Mouse (Mus musculus): ENCODE measurements at regions not wholly inside any gene's neighbourhood (a gene's known extent, or its start where the extent isn't known, plus 50 kb on each side); places are given as distances from the start of the nearest gene placed in this dataset.
A peak's percentile ranks its signal among the peaks of the same experiment; 100 is the strongest.
"Not testable (repeated sequence)": the region's sequence is repeated elsewhere in the genome, so short reads cannot be mapped to it uniquely, and the experiment has no call there.

- no peak for DNase-seq
Measured at GRCm38 (mm10) chr5:26586108-26586507, 230.9 kb upstream of the Dpp6 start.

DNA sequence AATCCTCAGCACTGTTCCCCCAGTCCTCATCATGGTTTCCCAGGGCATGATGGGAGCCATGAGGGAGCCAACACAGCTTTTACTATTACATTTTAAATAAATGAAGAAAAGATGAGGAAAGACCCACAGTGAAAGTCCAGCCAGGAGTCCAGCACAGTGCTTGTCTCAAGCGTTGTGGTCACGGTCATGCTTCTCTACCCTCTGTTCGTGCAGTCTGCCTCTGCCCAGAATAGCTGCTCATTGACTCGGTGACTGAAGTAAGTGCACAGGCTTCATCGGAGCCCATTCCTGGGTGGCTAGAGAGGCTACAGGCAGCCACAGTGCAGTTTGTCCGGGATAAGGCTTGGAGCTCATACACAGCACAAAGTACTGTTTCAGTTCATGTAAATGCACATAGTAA is 226.1 kb upstream of the Dpp6 start:
- no peak for DNase-seq

DNA sequence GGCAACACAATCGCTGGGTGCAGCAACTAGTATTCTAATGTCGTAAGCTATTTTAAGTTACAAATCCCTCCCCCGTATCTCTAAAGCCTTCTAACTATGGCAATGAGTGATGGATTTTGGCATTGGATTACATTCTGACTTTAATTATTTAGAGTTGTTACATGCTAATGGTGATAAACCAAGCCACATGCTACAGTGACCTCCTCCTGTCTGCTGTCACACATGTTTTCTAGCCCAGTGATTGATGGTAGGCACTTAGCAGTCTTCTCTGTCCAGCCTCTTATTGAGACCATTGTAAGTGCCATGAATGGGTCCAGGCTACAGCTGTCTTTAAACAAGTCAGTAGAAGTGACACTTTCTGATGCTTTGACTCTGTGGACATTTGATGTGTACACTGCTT is 224.7 kb upstream of the Dpp6 start:
- no peak for DNase-seq

GRCm38 (mm10) chr5:26597991-26598390 is 219.0 kb upstream of the Dpp6 start:
- DNase-seq: no peak

DNA sequence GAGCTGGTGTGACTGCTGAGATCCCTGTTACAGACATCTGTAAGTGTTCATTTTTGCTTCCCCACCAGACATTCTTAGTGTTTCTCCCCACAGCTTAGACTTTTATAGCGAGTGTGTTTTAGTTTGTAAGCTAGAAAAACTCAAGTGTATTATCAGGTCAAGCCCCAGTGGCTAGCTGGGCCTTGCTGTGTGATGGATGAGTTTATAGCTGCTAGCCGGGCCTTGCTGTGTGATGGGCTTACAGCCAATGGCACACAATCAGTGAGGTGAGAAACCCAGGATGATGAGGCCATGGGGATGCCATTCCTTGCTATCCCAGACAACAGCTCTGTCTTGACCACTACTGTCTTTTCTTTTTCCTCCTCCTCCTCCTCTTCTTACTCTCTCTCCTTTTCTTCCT is 197.7 kb upstream of the Dpp6 start:
- DNase-seq: no peak

DNA sequence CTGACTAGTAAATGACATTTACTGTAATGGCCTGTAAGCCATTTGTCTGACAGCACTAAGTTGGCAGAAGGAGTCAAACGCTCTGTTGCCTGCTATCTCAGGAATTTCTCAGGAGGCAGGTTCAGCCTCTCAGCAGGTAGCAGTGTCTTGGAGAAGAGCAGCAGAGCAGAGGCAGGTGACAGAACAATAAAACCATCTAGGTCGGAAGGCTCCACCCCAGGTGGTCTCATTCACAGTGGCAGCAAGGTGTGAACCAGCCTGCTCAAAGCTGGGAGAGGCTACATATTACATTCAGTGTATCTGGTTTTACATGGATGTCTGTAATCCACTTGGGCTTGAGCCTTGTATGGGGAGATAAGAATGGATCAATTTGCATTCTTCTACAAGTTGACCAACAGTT is 194.9 kb upstream of the Dpp6 start:
- no peak for DNase-seq

DNA sequence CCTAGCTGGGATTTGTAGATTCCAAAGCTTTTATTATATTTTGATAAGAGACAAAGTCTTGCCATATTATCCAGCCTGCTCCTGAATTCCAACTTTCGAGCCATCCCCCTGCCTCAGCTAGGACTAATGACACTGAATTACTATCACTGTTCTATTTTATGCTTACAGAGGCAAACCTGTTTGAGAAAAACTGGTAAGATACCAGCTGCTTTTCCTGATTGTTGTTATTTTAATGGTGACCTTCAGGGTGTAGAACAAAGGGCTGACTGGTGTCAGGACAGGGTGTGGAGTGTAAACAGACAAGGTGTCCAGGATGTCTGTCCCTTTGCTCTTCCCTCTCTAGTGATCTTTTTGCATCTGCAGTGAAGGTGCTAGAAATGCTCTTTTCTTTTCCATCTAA is 145.5 kb upstream of the Dpp6 start:
- no peak for DNase-seq

- DNase-seq: no peak
Measured at GRCm38 (mm10) chr5:26689775-26690174, 127.2 kb upstream of the Dpp6 start.

- DNase-seq: no peak
Measured at GRCm38 (mm10) chr5:26691121-26691520, 125.9 kb upstream of the Dpp6 start.

DNA sequence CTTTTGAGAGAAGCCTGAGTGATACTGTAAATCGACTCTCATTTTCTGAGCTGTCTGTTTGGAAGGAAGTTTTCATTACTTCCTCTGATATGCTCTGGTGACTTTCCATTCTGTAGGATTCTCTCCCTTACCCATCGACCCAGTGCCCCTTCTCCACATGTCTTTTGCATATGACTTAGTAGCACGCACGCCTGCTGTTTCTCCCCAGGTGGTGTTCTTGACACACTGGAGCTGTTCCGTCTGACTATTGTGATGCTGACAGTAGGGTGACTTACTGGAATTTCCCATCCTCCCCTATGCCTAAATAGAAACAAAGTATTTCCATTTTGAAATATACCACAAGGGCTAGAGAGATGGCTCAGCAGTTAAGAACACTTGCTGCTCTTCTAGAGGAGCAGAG is 125.0 kb upstream of the Dpp6 start:
- no peak for DNase-seq

- not testable (repeated sequence) for DNase-seq
Measured at GRCm38 (mm10) chr5:26703621-26704020, 113.4 kb upstream of the Dpp6 start.

GRCm38 (mm10) chr5:26707661-26708060 is 109.3 kb upstream of the Dpp6 start:
- DNase-seq: peak; percentile 33

DNA sequence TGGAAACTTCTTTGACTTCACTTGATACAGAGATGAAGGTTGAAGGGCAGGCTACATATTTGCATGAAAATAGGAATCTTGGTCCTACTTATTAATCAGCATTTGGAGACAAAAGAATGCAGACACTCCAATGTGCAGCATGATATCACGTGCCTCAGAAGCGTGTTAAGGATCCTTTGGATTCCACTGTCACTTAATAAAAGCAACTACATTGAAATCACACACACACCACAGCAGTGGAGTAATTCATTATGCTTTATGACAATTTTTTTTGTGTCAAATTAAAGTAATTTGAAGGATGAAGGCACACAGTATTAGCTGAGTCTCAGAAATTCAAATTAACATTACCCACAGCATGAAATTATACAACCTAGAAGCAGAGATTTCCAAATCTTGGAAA is 92.5 kb upstream of the Dpp6 start:
- DNase-seq: no peak

DNA sequence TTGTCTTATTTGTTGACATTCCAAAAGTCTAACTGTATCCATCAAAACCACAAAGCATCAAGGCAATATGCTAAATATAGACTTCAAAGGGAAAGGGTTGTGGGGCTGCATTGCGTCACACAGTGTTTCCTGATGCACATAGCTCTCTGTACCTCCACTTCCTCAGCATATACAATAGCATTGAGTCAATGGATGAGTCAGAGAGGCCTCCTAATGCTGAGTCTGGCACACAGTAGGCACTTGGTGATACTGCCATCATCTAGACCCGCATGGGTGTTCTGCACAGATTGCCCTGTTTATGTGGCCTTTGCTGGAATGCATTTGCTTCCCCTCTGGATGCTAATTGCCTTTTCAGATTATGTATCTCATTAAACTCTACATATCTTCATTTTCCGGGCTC is 91.0 kb upstream of the Dpp6 start:
- DNase-seq: no peak

DNA sequence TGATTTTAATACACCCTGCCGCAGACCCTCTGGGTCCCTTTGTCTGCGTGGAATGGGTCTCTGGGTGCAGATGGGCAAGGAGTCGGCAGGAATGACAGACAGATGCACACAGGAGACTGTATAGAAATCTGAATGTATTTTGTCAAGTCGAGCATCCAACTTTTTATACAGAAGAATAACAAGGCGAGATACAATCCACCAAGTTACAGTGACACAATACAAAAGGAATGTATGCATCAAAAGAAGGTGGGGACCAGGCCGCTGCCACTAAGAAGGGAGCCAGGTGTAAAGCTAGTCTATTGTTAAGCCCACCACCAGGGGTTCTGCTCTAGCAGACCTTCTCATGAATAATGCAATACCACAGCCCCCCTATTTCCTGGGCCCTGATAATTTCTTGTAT is 65.8 kb upstream of the Dpp6 start:
- not testable (repeated sequence) for DNase-seq

- not testable (repeated sequence) for DNase-seq
Measured at GRCm38 (mm10) chr5:26751601-26752305, 65.2 kb upstream of the Dpp6 start.

- DNase-seq: not testable (repeated sequence)
Measured at GRCm38 (mm10) chr5:26754129-26754528, 62.9 kb upstream of the Dpp6 start.
